Mouse (Mus musculus) stomach, postnatal 0 days (tissue): ENCODE data around the gene Acoxl.

Source experiments
- CTCF ChIP-seq: IDR thresholded peaks from 2 replicates; pipeline ENCODE4 v1.5.1; 2016; ENCODE audit warnings: antibody characterized with exemption, low read depth, mild to moderate bottlenecking, moderate library complexity
- EP300 ChIP-seq: optimal IDR thresholded peaks from 2 replicates; pipeline ENCODE3; 2016; ENCODE audit warnings: antibody characterized with exemption

GRCm38 (mm10) chr2:128137480-128138276, 299.0 kb downstream of the Acoxl start:
- TF ChIP-seq CTCF (no peak), EP300 (no peak)
